Mouse (Mus musculus) hindbrain, embryonic 14.5 days (tissue): ENCODE data around the gene Pip5k1b. TPM values are rescaled to one million over a fixed set of nuclear protein-coding genes. Genes with fewer than 3 reads are reported as not detected.

Experiments used
- ATAC-seq: fragments of 200-750 bp; cut with Nextera tagmentation; 2 replicates; pipeline ENCODE4 v1.8.0; 2017; ENCODE audit warnings: moderate number of reproducible peaks, mild to moderate bottlenecking, moderate TSS enrichment, moderate library complexity; ENCODE audit not compliant: low FRiP score
- DNase-seq: peaks from one replicate; pipeline ENCODE4 v3.0.0-alpha.2; 2015; ENCODE audit warnings: low spot score
- H3K27ac ChIP-seq: fragments of 300-500 bp; sonication (generic); 2 replicates; pipeline ENCODE4 v1.5.1; 2014; ENCODE audit warnings: mild to moderate bottlenecking, moderate library complexity
- H3K27me3 ChIP-seq: fragments of 300-500 bp; sonication (generic); 2 replicates; pipeline ENCODE4 v1.6.1; 2014; ENCODE audit warnings: mild to moderate bottlenecking, low read length, mixed read lengths; ENCODE audit not compliant: control insufficient read depth, insufficient read depth
- H3K36me3 ChIP-seq: fragments of 300-500 bp; sonication (generic); replicated peaks from 2 replicates; pipeline ENCODE4 v1.6.1; 2014; ENCODE audit not compliant: control insufficient read depth, insufficient read depth
- H3K4me1 ChIP-seq: fragments of 300-500 bp; sonication (generic); replicated peaks from 2 replicates; pipeline ENCODE4 v1.6.1; 2014; ENCODE audit warnings: antibody characterized with exemption, low read length, mixed read lengths; ENCODE audit not compliant: control insufficient read depth, insufficient read depth
- H3K4me2 ChIP-seq: fragments of 300-500 bp; sonication (generic); replicated peaks from 2 replicates; pipeline ENCODE4 v1.6.1; 2014; ENCODE audit warnings: mild to moderate bottlenecking, moderate library complexity
- H3K4me3 ChIP-seq: fragments of 300-500 bp; sonication (generic); replicated peaks from 2 replicates; pipeline ENCODE4 v1.5.1; 2014; ENCODE audit warnings: mild to moderate bottlenecking, low read length
- H3K9ac ChIP-seq: fragments of 300-500 bp; sonication (generic); 2 replicates; pipeline ENCODE4 v1.6.1; 2014
- H3K9me3 ChIP-seq: fragments of 300-500 bp; sonication (generic); 2 replicates; pipeline ENCODE4 v1.6.1; 2016; ENCODE audit warnings: low read length; ENCODE audit not compliant: control insufficient read depth
- WGBS: fragments of 180-500 bp; shearing (Covaris S2); extraction: QIAGEN DNeasy Blood & Tissue Kit; methylation state at CpG from one replicate; pipeline ENCODE4 v1.1.7; 2014; 5-methylcytosine and 5-hydroxymethylcytosine counted together
- polyA plus RNA-seq: library from polyadenylated mRNA; unstranded; fragments of >200 nt; fragmentation: Nextera tagmentation; extraction: Ambion mirVana; gene quantifications from 2 replicates; pipeline ENCODE4 v1.2.1, GENCODE M21; 2014

Gene Pip5k1b
- polyA plus RNA-seq, 1 experiment from 2014 or later, result 3.9 TPM

- WGBS, result 87% methylated on average over 7 of the region's 7 CpGs
- ATAC-seq, result no peak
- no peak for DNase-seq
These were observed 128.9 kb downstream of the Pip5k1b start for GRCm38 (mm10) chr19:24426759-24427181.

GRCm38 (mm10) chr19:24418030-24418429 lies 137.6 kb downstream of the Pip5k1b start:
- H3K4me3 ChIP-seq, result no peak overlapping the region
- H3K9me3 ChIP-seq, result no peaks in the 10 kb centered on the region
- no peak overlapping the region for H3K4me2 ChIP-seq
- no peak for DNase-seq
- no peak overlapping the region for H3K27ac ChIP-seq
- no peaks in the 10 kb centered on the region for H3K36me3 ChIP-seq
- H3K9ac ChIP-seq, result no peak overlapping the region
- H3K4me1 ChIP-seq, result no peaks in the 10 kb centered on the region
- 72% methylated on average over 3 of the region's 3 CpGs for WGBS
- ATAC-seq, result no peak
- H3K27me3 ChIP-seq, result no peaks in the 10 kb centered on the region

More at GRCm38 (mm10) chr19:24426759-24427181, 128.9 kb downstream of the Pip5k1b start:
- Histone ChIP-seq H3K27me3 (no peaks in the 10 kb centered on the region), H3K9me3 (no peaks in the 10 kb centered on the region), H3K27ac (no peak overlapping the region), H3K4me3 (no peak overlapping the region), H3K36me3 (no peaks in the 10 kb centered on the region), H3K9ac (no peak overlapping the region), H3K4me1 (no peaks in the 10 kb centered on the region), H3K4me2 (no peak overlapping the region)

GRCm38 (mm10) chr19:24417659-24418004 lies 138.0 kb downstream of the Pip5k1b start:
- Histone ChIP-seq H3K9me3 (no peaks in the 10 kb centered on the region), H3K4me1 (no peaks in the 10 kb centered on the region), H3K36me3 (no peaks in the 10 kb centered on the region), H3K4me2 (no peak overlapping the region), H3K4me3 (no peak overlapping the region), H3K9ac (no peak overlapping the region), H3K27ac (no peak overlapping the region), H3K27me3 (no peaks in the 10 kb centered on the region)
- 89% methylated on average over 3 of the region's 3 CpGs for WGBS
- ATAC-seq (no peak), DNase-seq (no peak)

- DNase-seq, result no peak
- Histone ChIP-seq H3K27ac (no peak overlapping the region), H3K9ac (no peak overlapping the region), H3K4me3 (no peak overlapping the region), H3K9me3 (no peaks in the 10 kb centered on the region), H3K4me2 (no peak overlapping the region), H3K4me1 (no peaks in the 10 kb centered on the region), H3K27me3 (no peaks in the 10 kb centered on the region), H3K36me3 (no peaks in the 10 kb centered on the region)
- no peak for ATAC-seq
- WGBS, result 87% methylated on average over 9 of the region's 9 CpGs
These were observed 138.6 kb downstream of the Pip5k1b start for GRCm38 (mm10) chr19:24416975-24417658.

- DNase-seq, result no peak
- peak; percentile 43; the same call in 1 of the 2 replicates for ATAC-seq
These were observed 139.7 kb downstream of the Pip5k1b start for GRCm38 (mm10) chr19:24415778-24416621.

GRCm38 (mm10) chr19:24408863-24409564 lies 146.7 kb downstream of the Pip5k1b start:
- H3K9ac ChIP-seq, result no peak overlapping the region
- no peaks in the 10 kb centered on the region for H3K9me3 ChIP-seq
- H3K4me3 ChIP-seq, result no peak overlapping the region
- no peak for ATAC-seq
- H3K27ac ChIP-seq, result no peak overlapping the region
- H3K4me1 ChIP-seq, result no peaks in the 10 kb centered on the region
- no peaks in the 10 kb centered on the region for H3K36me3 ChIP-seq
- WGBS, result 83% methylated on average over 11 of the region's 11 CpGs
- DNase-seq, result no peak
- no peak overlapping the region for H3K4me2 ChIP-seq
- no peaks in the 10 kb centered on the region for H3K27me3 ChIP-seq

More at GRCm38 (mm10) chr19:24415778-24416621, 139.7 kb downstream of the Pip5k1b start:
- 77% methylated on average over 8 of the region's 8 CpGs for WGBS
- Histone ChIP-seq H3K36me3 (no peaks in the 10 kb centered on the region), H3K27me3 (no peaks in the 10 kb centered on the region), H3K4me1 (no peaks in the 10 kb centered on the region), H3K4me3 (no peak overlapping the region), H3K9me3 (no peaks in the 10 kb centered on the region), H3K4me2 (no peak overlapping the region), H3K27ac (no peak overlapping the region), H3K9ac (no peak overlapping the region)

GRCm38 (mm10) chr19:24404716-24405115 lies 151.0 kb downstream of the Pip5k1b start:
- Histone ChIP-seq H3K36me3 (no peaks in the 10 kb centered on the region), H3K9me3 (no peaks in the 10 kb centered on the region)
- 96% methylated on average over 3 of the region's 3 CpGs for WGBS

GRCm38 (mm10) chr19:24403245-24403644 lies 152.4 kb downstream of the Pip5k1b start:
- H3K36me3 ChIP-seq, result no peaks in the 10 kb centered on the region
- no peak for ATAC-seq
- WGBS, result 90% methylated on average over 6 of the region's 6 CpGs

More at GRCm38 (mm10) chr19:24404716-24405115, 151.0 kb downstream of the Pip5k1b start:
- no peak overlapping the region for H3K4me3 ChIP-seq
- H3K9ac ChIP-seq, result no peak overlapping the region
- H3K27me3 ChIP-seq, result no peaks in the 10 kb centered on the region
- DNase-seq (no peak), ATAC-seq (no peak)
- no peak overlapping the region for H3K27ac ChIP-seq
- no peaks in the 10 kb centered on the region for H3K4me1 ChIP-seq
- H3K4me2 ChIP-seq, result no peak overlapping the region

GRCm38 (mm10) chr19:24393920-24394319 lies 161.8 kb downstream of the Pip5k1b start:
- Histone ChIP-seq H3K27ac (no peak overlapping the region), H3K27me3 (no peaks in the 10 kb centered on the region), H3K4me3 (no peak overlapping the region), H3K9ac (no peak overlapping the region), H3K36me3 (no peaks in the 10 kb centered on the region), H3K4me1 (no peaks in the 10 kb centered on the region; the same call in 1 of the 2 replicates), H3K9me3 (no peaks in the 10 kb centered on the region), H3K4me2 (no peak overlapping the region)
- 85% methylated on average over 2 of the region's 2 CpGs for WGBS
- no peak for ATAC-seq
- no peak for DNase-seq

More at GRCm38 (mm10) chr19:24403245-24403644, 152.4 kb downstream of the Pip5k1b start:
- DNase-seq, result no peak
- Histone ChIP-seq H3K9me3 (no peaks in the 10 kb centered on the region), H3K4me3 (no peak overlapping the region), H3K27me3 (no peaks in the 10 kb centered on the region), H3K4me1 (no peaks in the 10 kb centered on the region), H3K4me2 (no peak overlapping the region), H3K27ac (no peak overlapping the region), H3K9ac (no peak overlapping the region)
